Mouse (Mus musculus) lung, adult 2 months (tissue): Measurements from ENCODE around the gene Rnf111. TPM values are rescaled to one million over a fixed set of nuclear protein-coding genes. Genes with fewer than 3 reads are reported as not detected.

Experiments
- DNase-seq: peaks from one replicate; pipeline ENCODE4 v3.0.0; 2022
- H3K4me1 ChIP-seq: fragments of 200-500 bp; 2 replicates; pipeline ENCODE4 v1.6.1; 2011; ENCODE audit warnings: low read length; ENCODE audit not compliant: control insufficient read depth, insufficient read depth
- H3K4me3 ChIP-seq: fragments of 200-500 bp; replicated peaks from 2 replicates; pipeline ENCODE3; 2011; ENCODE audit warnings: low read depth, mild to moderate bottlenecking, control low read depth, low read length; ENCODE audit errors: extremely low read depth
- CTCF ChIP-seq: fragments of 200-500 bp; IDR thresholded peaks from 2 replicates; pipeline ENCODE4 v1.5.1; 2011; ENCODE audit warnings: mild to moderate bottlenecking, low read length, control low read depth; ENCODE audit not compliant: insufficient read depth
- POLR2A ChIP-seq: fragments of 200-500 bp; IDR thresholded peaks from 2 replicates; pipeline ENCODE4 v1.6.1; 2011; ENCODE audit warnings: low read depth, mild to moderate bottlenecking, control low read depth, low read length, borderline replicate concordance; ENCODE audit errors: extremely low read depth
- WGBS: fragments of 180-500 bp; shearing (Covaris S2); methylation state at CpG from one replicate; pipeline ENCODE4 v1.1.7; 2018; 5-methylcytosine and 5-hydroxymethylcytosine counted together
- polyA plus RNA-seq: library from polyadenylated mRNA; depleted of rRNA; stranded (reverse); fragments of >200 nt; gene quantifications from 2 replicates; pipeline ENCODE4 v1.2.3, GENCODE M21; 2012

Gene Rnf111
- polyA plus RNA-seq, 1 experiment, result 40.4 TPM

DNA sequence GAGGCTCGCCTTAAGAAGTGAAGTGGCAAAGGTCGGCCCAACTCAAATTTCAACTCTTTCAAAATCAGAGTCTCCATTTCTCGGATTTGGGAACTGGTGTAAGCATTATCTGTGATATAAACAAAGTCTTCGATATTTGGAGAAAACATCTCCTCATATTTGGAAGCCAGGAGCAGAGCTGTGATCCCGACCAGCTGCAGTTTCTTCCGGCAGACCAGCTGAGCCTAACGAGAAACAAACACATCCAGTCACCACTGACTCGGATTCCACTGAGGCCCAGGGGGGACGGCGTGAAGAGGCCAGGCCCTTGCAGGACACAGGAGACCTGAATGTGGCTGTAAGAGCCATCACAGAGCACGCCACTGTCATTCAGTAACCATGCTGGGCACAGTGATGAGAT lies 92.9 kb downstream of the Rnf111 start:
- Histone ChIP-seq H3K4me1 (no peaks in the 10 kb centered on the region), H3K4me3 (no peak overlapping the region)
- DNase-seq, result no peak
- 69% methylated on average over 11 of the region's 11 CpGs for WGBS
- TF ChIP-seq POLR2A (no peak), CTCF (no peak)

DNA sequence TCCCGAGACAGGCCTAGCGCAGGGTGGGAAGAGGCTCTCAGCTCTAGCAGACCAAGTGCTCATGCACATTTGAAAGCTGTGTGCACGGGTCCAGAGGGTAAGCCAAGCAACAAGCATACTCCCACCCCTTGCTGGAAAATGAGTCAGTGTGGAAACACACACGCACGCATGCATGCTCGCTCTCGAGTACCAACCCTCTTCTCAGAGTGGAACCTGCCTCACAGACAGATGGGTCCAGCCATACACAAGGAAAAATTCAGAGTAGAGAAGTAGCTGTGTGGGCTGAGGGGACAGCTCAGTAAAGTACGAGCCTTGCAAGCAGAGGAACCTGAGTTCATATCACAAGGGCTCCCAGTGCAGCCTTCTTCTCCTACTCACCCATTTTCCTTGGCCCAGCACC lies 93.8 kb downstream of the Rnf111 start:
- TF ChIP-seq CTCF, result no peak
- TF ChIP-seq POLR2A, result no peak
- Histone ChIP-seq H3K4me3 (no peak overlapping the region), H3K4me1 (no peaks in the 10 kb centered on the region)
- WGBS, result 91% methylated on average over 8 of the region's 8 CpGs
- no peak for DNase-seq

DNA sequence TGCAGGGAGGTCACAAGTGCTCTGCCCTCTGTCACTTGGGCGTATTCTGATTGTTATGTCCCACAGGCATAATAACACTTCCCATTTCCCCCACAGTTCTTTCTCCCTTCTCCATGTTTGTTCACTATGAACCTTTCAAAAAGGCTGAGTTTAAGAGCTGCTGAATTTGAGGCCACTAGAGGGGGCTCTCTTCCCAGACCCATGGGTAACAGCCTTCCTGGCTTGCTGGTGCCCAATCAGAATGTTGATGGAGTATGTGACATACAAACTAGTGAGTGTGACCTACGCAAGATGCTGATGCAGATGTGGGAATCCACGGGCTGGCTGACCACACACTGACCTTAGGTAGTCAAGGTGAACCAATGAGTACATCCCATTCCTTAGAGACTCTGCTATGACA lies 94.7 kb downstream of the Rnf111 start:
- Histone ChIP-seq H3K4me1 (no peaks in the 10 kb centered on the region), H3K4me3 (no peak overlapping the region)
- 76% methylated on average over 3 of the region's 3 CpGs for WGBS
- no peak for TF ChIP-seq POLR2A
- TF ChIP-seq CTCF, result peak; percentile 46; the same call in 1 of the 2 replicates
- DNase-seq, result no peak

DNA sequence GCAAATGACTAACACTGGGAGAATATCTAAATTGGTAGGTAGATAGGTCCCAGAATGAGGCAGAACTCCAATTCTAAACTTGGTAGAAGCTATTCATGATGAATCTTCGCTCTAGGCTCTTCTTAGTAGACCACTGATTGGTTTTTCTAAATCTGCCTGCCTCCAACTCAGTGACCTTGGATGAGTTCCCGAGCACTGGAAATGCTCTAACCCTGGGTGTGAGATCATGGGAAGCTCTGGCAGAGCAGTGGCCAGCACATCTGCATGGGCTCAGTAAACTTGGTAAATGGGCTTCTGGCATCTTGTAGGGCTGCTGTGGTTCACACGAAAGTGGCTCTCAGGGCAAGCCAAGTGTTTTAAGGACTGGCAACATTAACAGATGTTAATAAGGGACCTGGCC lies 96.9 kb downstream of the Rnf111 start:
- WGBS, result 75% methylated on average over 3 of the region's 3 CpGs

DNA sequence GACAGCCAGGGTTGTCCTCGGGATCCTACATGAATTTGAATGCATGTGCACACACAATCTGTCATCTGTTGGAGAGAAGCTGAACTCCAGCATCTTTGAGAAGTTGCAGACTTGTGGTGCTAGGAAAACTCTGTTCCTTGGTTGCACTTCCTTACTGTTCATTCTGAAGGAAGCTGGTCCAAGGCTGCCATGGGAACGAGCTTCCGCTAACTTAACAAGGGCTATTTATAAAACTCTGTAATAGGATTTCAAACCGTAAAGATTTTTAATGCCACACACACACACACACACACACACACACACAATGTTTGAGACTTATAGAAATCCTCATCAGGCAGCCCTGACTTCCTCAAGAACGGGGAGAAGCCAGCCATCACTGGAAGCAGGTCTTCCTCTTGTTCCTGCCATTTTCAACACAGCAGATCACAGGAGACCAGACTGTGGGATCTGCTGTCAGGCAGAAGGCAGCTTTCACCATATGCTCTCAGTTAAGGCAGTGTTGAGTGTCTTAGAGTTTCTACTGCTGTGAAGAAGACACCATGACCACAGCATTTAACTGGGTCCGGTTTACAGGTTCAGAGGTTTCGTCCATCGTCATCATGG lies 101.5 kb downstream of the Rnf111 start:
- no peak overlapping the region for H3K4me3 ChIP-seq
- 85% methylated on average over 8 of the region's 8 CpGs for WGBS
- H3K4me1 ChIP-seq, result no peaks in the 10 kb centered on the region
- TF ChIP-seq CTCF, result no peak
- no peak for TF ChIP-seq POLR2A
- no peak for DNase-seq

More for the DNA sequence above, 96.9 kb downstream of the Rnf111 start:
- Histone ChIP-seq H3K4me3 (no peak overlapping the region), H3K4me1 (no peaks in the 10 kb centered on the region)
- TF ChIP-seq CTCF (no peak), POLR2A (no peak)
- DNase-seq, result no peak

DNA sequence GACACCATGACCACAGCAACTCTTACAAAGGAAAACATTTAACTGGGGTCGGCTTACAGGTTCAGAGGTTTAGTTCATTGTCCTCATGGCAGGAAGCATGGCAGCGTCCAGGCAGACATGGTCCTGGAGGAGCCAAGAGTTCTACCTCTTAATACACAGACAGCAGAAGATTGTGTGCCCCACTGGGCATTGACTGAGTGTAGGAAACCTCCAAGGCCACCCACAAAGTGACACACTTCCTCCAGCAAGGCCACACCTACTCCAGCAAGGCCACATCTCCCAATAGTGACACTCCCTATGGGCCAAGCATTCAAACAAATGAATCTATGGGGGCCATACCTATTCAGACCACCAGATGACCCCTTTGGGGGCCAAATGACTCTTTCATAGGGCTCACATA lies 107.4 kb downstream of the Rnf111 start:
- Histone ChIP-seq H3K4me1 (no peaks in the 10 kb centered on the region), H3K4me3 (no peak overlapping the region)
- no peak for TF ChIP-seq CTCF
- TF ChIP-seq POLR2A, result no peak
- DNase-seq, result no peak
- 78% methylated on average over 2 of the region's 2 CpGs for WGBS

DNA sequence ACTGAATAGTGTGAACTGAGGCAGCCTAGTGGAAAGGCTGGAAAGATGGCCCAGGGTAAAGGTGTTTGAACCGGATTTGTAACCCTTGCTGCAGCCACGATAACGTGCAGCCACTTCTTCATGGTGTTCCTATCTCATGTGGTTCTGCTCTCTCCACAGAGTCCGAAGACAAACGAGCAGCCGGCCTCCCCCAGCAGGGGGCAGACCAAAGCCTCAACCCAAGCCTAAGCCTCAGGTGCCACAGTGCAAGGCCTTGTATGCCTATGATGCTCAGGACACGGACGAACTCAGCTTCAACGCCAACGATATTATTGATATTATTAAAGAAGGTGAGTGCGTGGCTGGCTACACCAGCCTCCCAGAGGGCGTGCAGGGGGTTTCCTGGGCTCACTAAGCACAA lies 107.9 kb downstream of the Rnf111 start:
- no peak for DNase-seq
- TF ChIP-seq POLR2A, result no peak
- TF ChIP-seq CTCF, result peak; percentile 24; the same call in 1 of the 2 replicates
- no peaks in the 10 kb centered on the region for H3K4me1 ChIP-seq
- 84% methylated on average over 12 of the region's 12 CpGs for WGBS
- no peak overlapping the region for H3K4me3 ChIP-seq

DNA sequence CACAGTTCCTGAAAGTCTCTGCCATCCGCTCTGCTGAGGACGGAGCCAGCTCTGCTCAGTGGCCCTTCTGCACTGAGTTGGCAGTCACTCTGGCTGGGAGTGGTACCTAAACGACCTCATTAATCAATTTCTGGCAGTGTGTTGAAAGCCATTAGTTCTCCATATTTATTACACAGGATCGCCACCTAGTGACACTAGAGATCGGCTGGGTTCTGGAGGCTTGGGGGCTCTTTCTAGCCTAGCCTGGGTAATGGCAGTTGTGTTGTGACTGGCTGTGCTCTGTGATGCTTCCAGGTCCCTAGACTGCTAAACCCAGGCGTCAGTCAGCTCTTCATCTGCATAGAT lies 111.0 kb downstream of the Rnf111 start:
- no peak for DNase-seq
- 24% methylated on average over 6 of the region's 6 CpGs for WGBS
- TF ChIP-seq POLR2A, result no peak
- TF ChIP-seq CTCF, result peak; percentile 34
- no peaks in the 10 kb centered on the region for H3K4me1 ChIP-seq
- no peak overlapping the region for H3K4me3 ChIP-seq

DNA sequence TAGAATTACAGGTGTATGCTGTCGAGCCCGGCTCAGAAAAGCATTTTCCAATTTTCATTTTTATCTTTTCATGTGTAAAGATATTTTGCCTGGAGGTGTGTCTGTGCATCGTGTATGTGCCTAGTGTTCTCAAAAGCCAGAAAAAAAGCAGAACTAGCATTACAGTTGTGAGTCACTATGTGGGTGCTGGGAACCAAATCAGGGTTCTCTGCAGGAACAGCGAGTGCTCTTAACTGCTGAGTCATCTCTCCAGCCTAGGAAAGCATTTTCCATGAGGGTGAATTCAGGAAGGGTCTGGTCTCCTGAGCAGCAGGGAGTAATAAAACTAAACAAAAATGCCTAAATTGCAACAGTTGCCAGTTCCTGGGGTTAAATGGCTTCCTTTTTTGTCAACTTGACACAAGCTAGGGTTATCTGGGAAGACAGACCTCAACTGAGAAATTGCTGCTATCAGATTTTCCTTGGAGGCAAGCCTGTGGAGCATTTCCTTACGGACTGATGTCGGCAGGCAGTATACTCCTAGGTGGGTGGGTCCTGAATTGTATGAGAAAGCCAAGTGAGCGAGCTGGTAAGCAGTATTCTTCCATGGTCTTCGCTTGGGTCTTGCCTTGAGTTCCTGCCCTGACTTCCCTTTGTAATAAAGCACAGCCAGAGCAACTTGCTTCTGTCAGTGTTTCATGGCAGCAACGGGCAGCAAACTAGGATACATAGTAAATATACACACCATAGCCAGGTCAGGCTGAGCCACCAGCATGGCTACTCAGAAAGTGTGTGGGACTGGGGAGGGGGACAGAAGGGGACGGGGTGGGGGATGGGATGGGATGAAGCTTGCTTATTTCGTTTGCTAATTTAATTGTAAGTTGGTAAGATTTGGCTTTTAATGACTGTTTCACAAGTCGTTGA lies 111.6 kb downstream of the Rnf111 start:
- no peaks in the 10 kb centered on the region for H3K4me1 ChIP-seq
- H3K4me3 ChIP-seq, result no peak overlapping the region
- no peak for DNase-seq
- TF ChIP-seq CTCF, result no peak
- TF ChIP-seq POLR2A, result no peak
- WGBS, result 68% methylated on average over 12 of the region's 12 CpGs

DNA sequence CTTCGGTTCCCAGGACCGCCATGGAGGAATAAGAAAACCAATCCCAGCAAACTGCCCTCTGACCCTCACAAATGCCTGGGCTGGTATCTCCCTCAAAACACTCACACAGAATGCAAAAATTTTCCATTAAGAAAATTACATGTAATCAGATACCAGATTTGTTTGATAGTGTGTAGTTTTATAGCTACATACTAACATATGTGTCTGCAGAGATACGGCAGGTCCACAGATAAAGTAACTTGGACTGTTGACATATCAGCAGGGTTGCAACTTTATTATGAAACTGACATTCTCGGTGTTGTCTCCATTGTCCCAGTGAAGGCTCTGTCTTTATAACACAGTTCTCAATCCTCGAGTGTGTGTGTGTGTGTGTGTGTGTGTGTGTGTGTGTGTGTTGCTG lies 112.5 kb downstream of the Rnf111 start:
- 92% methylated on average over 5 of the region's 5 CpGs for WGBS

More for the DNA sequence above, 112.5 kb downstream of the Rnf111 start:
- TF ChIP-seq CTCF, result no peak
- no peak for TF ChIP-seq POLR2A
- no peak for DNase-seq
- Histone ChIP-seq H3K4me1 (no peaks in the 10 kb centered on the region), H3K4me3 (no peak overlapping the region)
